Mouse (Mus musculus) kidney, adult 8-10 months (tissue): ENCODE measurements around the gene Olfr1391.
"Not testable (repeated sequence)": the region's sequence is repeated elsewhere in the genome, so short reads cannot be mapped to it uniquely, and the experiment has no call there.

Experiments
- DNase-seq, 2 experiments: peaks; one replicate each; pipeline ENCODE4 v3.0.0; 2022

Gene Olfr1391

GRCm38 (mm10) chr11:49322442-49322841, at the start of gene Olfr1391:
Gene Olfr1391, plus strand, starts transcription at chr11:49322742.
- DNase-seq, result no peak

GRCm38 (mm10) chr11:49273834-49274519, 48.6 kb upstream of the Olfr1391 start:
- DNase-seq, result no peak

GRCm38 (mm10) chr11:49278222-49278621, 44.3 kb upstream of the Olfr1391 start, which contains the start of gene Olfr1393:
Gene Olfr1393, plus strand, starts transcription at chr11:49278304.
- no peak for DNase-seq

GRCm38 (mm10) chr11:49284982-49285381, 37.6 kb upstream of the Olfr1391 start, which contains the start of gene Olfr1392:
Gene Olfr1392, plus strand, starts transcription at chr11:49285282.
- not testable (repeated sequence) for DNase-seq

GRCm38 (mm10) chr11:49287251-49287650, 35.3 kb upstream of the Olfr1391 start:
- DNase-seq, result no peak

- no peak for DNase-seq
Observed at GRCm38 (mm10) chr11:49292777-49293176, 29.8 kb upstream of the Olfr1391 start.

- DNase-seq, result no peak
Observed at GRCm38 (mm10) chr11:49304441-49304840, 18.1 kb upstream of the Olfr1391 start, which contains the start of gene Olfr10. Gene Olfr10, plus strand, starts transcription at chr11:49304741.

GRCm38 (mm10) chr11:49308547-49308946, 14.0 kb upstream of the Olfr1391 start:
- DNase-seq, result not testable (repeated sequence)

GRCm38 (mm10) chr11:49326726-49327125, 4.2 kb downstream of the Olfr1391 start:
- DNase-seq, result no peak

- DNase-seq, result no peak
Observed at GRCm38 (mm10) chr11:49329686-49330085, 7.1 kb downstream of the Olfr1391 start.

- no peak for DNase-seq
Observed at GRCm38 (mm10) chr11:49334888-49335287, 12.3 kb downstream of the Olfr1391 start, which contains the start of gene Olfr1390. Gene Olfr1390, plus strand, starts transcription at chr11:49335188.

- no peak for DNase-seq
Observed at GRCm38 (mm10) chr11:49337150-49337832, 14.7 kb downstream of the Olfr1391 start.
